Mouse (Mus musculus) hindbrain, embryonic 13.5 days (tissue): ENCODE measurements at regions not wholly inside any gene's neighbourhood (a gene's known extent, or its start where the extent isn't known, plus 50 kb on each side); places are given as distances from the start of the nearest gene placed in this dataset.
A peak's percentile ranks its signal among the peaks of the same experiment; 100 is the strongest.

Experiments
- ATAC-seq: fragments of 200-750 bp; cut with Nextera tagmentation; 2 replicates; pipeline ENCODE4 v1.8.0; 2017; ENCODE audit warnings: moderate TSS enrichment; ENCODE audit not compliant: low FRiP score
- H3K27ac ChIP-seq: fragments of 300-500 bp; sonication (generic); 2 replicates; pipeline ENCODE4 v1.5.1; 2015; ENCODE audit warnings: inconsistent platforms, mild to moderate bottlenecking, moderate library complexity
- H3K27me3 ChIP-seq: fragments of 300-500 bp; sonication (generic); 2 replicates; pipeline ENCODE4 v1.6.1; 2015; ENCODE audit warnings: mild to moderate bottlenecking, inconsistent platforms
- H3K36me3 ChIP-seq: fragments of 300-500 bp; sonication (generic); 2 replicates; pipeline ENCODE4 v1.6.1; 2015; ENCODE audit warnings: mild to moderate bottlenecking, inconsistent platforms
- H3K4me1 ChIP-seq: fragments of 300-500 bp; sonication (generic); replicated peaks from 2 replicates; pipeline ENCODE4 v1.6.1; 2015; ENCODE audit warnings: inconsistent platforms
- H3K4me2 ChIP-seq: fragments of 300-500 bp; sonication (generic); 2 replicates; pipeline ENCODE4 v1.6.1; 2015; ENCODE audit warnings: inconsistent platforms, mild to moderate bottlenecking, moderate library complexity
- H3K4me3 ChIP-seq: fragments of 300-500 bp; sonication (generic); 2 replicates; pipeline ENCODE4 v1.5.1; 2015; ENCODE audit warnings: mild to moderate bottlenecking, inconsistent platforms
- H3K9ac ChIP-seq: fragments of 300-500 bp; sonication (generic); 2 replicates; pipeline ENCODE4 v1.6.1; 2015; ENCODE audit warnings: mild to moderate bottlenecking, inconsistent platforms
- H3K9me3 ChIP-seq: fragments of 300-500 bp; sonication (generic); 2 replicates; pipeline ENCODE4 v1.6.1; 2016; ENCODE audit warnings: inconsistent platforms
- WGBS: fragments of 180-500 bp; shearing (Covaris S2); methylation state at CpG from one replicate; pipeline ENCODE4 v1.1.7; 2015; 5-methylcytosine and 5-hydroxymethylcytosine counted together

- H3K27ac ChIP-seq, result peak overlapping the region; percentile 100
- H3K9me3 ChIP-seq, result no peaks in the 10 kb centered on the region
- no peak for ATAC-seq
- H3K4me3 ChIP-seq, result peak overlapping the region; percentile 86
- WGBS, result under 1% methylated on average over 15 of the region's 15 CpGs
- H3K4me2 ChIP-seq, result peak overlapping the region; percentile 99
- peaks cover 26% of the 10 kb centered on the region for H3K36me3 ChIP-seq
- H3K27me3 ChIP-seq, result no peaks in the 10 kb centered on the region
- H3K4me1 ChIP-seq, result peaks cover 44% of the 10 kb centered on the region
- H3K9ac ChIP-seq, result peak overlapping the region; percentile 100
These were observed 486.5 kb downstream of the Prss52 start for GRCm38 (mm10) chr14:64590611-64591010.

DNA sequence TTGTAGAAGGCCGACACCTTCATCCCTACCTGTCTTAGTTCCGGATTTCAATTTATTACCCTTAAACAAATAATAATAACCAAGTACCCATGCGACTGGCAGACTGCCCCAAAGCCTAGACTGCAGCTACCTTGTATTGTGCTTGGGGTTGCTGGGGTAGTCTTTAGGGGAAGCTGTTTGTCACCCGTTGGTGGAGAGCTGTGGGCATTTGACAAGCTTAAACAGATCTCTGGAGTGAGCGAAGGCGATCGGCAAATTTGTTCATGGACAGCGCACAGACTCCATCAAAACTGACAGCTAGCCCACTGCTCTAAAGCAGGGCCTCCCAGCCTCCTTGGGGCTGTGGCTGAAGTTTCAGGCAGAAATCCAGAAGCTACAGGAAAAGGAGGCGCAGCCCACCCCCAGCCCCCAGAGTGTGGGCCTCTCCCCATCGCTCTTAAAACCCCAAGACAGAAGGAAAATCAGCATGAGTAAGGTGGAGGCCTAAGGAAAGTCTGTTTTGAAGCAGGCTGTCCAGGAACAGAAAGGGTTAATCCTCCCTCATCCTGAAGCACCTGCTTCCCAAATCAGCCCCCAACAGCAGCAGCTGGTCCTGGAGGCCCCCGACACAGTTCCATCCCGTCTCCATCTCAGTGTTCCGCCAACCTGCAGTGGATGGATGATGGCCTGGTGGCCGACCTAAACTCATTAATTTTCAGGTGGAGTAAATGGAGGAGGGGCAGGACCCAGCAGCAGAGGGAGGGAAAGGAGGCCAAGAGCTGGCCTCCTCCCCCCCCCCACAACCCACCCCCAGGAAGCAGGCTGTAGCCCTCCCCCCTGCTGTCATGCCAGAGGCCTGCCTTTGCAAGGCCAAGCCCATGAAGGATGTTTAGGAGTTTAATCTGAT lies 487.2 kb downstream of the Prss52 start:
- H3K4me3 ChIP-seq, result peak overlapping the region; percentile 86
- ATAC-seq, result no peak
- H3K27ac ChIP-seq, result peak overlapping the region; percentile 100
- H3K9me3 ChIP-seq, result no peaks in the 10 kb centered on the region
- H3K4me2 ChIP-seq, result peak overlapping the region; percentile 99
- peaks cover 44% of the 10 kb centered on the region for H3K4me1 ChIP-seq
- H3K36me3 ChIP-seq, result peaks cover 26% of the 10 kb centered on the region
- 3% methylated on average over 14 of the region's 14 CpGs for WGBS
- peak overlapping the region; percentile 100 for H3K9ac ChIP-seq
- H3K27me3 ChIP-seq, result no peaks in the 10 kb centered on the region

- Histone ChIP-seq H3K27ac (peak overlapping the region; percentile 100), H3K4me3 (peak overlapping the region; percentile 86), H3K9me3 (no peaks in the 10 kb centered on the region), H3K4me2 (peak overlapping the region; percentile 99), H3K4me1 (peaks cover 40% of the 10 kb centered on the region), H3K9ac (peak overlapping the region; percentile 100), H3K27me3 (no peaks in the 10 kb centered on the region), H3K36me3 (peaks cover 26% of the 10 kb centered on the region)
- 39% methylated on average over 6 of the region's 6 CpGs for WGBS
- no peak for ATAC-seq
These were observed 488.1 kb downstream of the Prss52 start for GRCm38 (mm10) chr14:64592176-64592575.

DNA sequence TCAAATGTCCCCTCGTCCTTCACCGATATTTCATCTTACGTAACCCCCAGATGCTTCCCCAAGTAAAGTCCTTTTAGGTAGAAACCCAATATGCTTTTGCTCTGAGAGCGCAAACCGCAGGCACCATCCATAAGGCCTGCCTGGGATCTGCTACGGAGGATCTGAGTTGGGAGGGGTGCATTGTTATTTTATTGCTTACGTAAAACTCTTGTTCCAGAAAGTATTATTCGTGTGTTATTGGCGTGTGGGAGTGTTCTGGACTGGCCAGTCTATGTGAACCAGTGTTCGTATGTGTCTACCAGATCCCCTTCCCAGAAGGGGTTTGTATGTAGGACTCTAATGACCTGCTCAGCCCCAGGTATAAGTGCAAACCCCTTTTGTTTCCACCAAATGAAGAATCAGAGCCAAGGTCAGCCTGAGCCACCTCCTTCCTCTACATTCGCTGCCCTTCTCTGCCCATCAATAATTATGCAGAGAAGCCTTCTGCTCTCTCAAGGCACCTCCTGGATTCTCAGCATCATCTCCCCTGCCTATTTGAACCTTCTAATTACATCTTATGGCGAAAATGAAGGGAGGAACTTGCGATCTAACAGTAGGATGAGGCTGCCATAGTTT lies 488.7 kb downstream of the Prss52 start:
- WGBS, result 51% methylated on average over 13 of the region's 13 CpGs
- H3K4me2 ChIP-seq, result peak overlapping the region; percentile 99
- peaks cover 44% of the 10 kb centered on the region for H3K4me1 ChIP-seq
- ATAC-seq, result no peak
- no peaks in the 10 kb centered on the region for H3K27me3 ChIP-seq
- H3K9me3 ChIP-seq, result no peaks in the 10 kb centered on the region
- H3K27ac ChIP-seq, result peak overlapping the region; percentile 100
- H3K4me3 ChIP-seq, result peak overlapping the region; percentile 86
- peak overlapping the region; percentile 100 for H3K9ac ChIP-seq
- peaks cover 26% of the 10 kb centered on the region for H3K36me3 ChIP-seq

DNA sequence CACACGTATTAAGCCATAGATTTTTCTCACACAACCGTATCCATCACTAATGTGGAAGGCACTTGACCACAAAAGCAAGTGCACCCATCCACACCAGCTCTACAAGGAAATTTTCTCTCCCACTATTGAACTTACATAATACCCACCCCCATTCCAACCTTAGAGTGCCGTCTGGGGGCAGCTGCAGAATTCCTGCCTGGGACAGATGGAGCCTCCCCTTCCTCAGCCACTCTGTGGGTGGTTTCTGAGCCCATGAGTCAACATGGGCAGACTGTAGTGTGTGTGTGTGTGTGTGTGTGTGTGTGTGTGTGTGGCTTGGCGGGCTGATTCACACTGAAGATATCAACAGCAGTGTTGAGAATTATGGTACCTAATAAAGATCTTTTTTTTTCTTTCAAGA lies 489.5 kb downstream of the Prss52 start:
- H3K4me2 ChIP-seq, result peak overlapping the region; percentile 99
- H3K27me3 ChIP-seq, result no peaks in the 10 kb centered on the region
- peaks cover 48% of the 10 kb centered on the region for H3K4me1 ChIP-seq
- peak overlapping the region; percentile 100 for H3K9ac ChIP-seq
- ATAC-seq, result no peak
- no peaks in the 10 kb centered on the region for H3K9me3 ChIP-seq
- peak overlapping the region; percentile 100 for H3K27ac ChIP-seq
- H3K36me3 ChIP-seq, result peaks cover 26% of the 10 kb centered on the region
- H3K4me3 ChIP-seq, result peak overlapping the region; percentile 86
- 9% methylated on average over 4 of the region's 4 CpGs for WGBS

GRCm38 (mm10) chr14:64594021-64594561 lies 490.0 kb downstream of the Prss52 start:
- H3K9ac ChIP-seq, result peak overlapping the region; percentile 100
- no peaks in the 10 kb centered on the region for H3K27me3 ChIP-seq
- H3K4me3 ChIP-seq, result peak overlapping the region; percentile 86
- ATAC-seq, result no peak
- H3K36me3 ChIP-seq, result peaks cover 26% of the 10 kb centered on the region
- H3K9me3 ChIP-seq, result no peaks in the 10 kb centered on the region
- peaks cover 48% of the 10 kb centered on the region for H3K4me1 ChIP-seq
- 36% methylated on average over 7 of the region's 7 CpGs for WGBS
- peak overlapping the region; percentile 100 for H3K27ac ChIP-seq
- H3K4me2 ChIP-seq, result peak overlapping the region; percentile 99

- peak; percentile 29 for ATAC-seq
These were observed 490.9 kb downstream of the Prss52 start for GRCm38 (mm10) chr14:64594811-64595522.

DNA sequence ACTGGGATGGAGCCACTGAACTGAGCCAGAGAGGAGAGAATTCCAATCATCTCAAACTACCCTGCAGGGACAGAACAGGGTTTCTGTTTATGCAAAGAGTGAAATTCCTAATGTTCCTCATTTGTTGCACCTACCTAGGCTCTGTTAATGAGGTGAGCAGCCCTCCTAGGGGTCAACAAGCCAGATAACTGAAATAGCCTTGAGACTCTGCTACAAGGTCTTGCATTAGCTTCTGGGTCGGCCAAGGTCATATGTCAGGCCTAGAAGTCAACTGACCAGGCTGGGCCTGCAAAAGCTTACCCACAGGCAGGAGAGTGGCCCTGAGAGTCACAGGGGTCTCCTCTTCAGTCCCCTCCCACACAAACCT lies 491.4 kb downstream of the Prss52 start:
- ATAC-seq, result peak; percentile 4; the same call in 1 of the 2 replicates
- H3K9me3 ChIP-seq, result no peaks in the 10 kb centered on the region

More at GRCm38 (mm10) chr14:64594811-64595522, 490.9 kb downstream of the Prss52 start:
- Histone ChIP-seq H3K4me3 (peak overlapping the region; percentile 86; the same call in 1 of the 2 replicates), H3K27ac (peak overlapping the region; percentile 100), H3K4me1 (peaks cover 54% of the 10 kb centered on the region), H3K27me3 (no peaks in the 10 kb centered on the region), H3K9me3 (no peaks in the 10 kb centered on the region), H3K9ac (peak overlapping the region; percentile 100), H3K36me3 (peaks cover 23% of the 10 kb centered on the region), H3K4me2 (peak overlapping the region; percentile 99)
- WGBS, result 27% methylated on average over 10 of the region's 10 CpGs

DNA sequence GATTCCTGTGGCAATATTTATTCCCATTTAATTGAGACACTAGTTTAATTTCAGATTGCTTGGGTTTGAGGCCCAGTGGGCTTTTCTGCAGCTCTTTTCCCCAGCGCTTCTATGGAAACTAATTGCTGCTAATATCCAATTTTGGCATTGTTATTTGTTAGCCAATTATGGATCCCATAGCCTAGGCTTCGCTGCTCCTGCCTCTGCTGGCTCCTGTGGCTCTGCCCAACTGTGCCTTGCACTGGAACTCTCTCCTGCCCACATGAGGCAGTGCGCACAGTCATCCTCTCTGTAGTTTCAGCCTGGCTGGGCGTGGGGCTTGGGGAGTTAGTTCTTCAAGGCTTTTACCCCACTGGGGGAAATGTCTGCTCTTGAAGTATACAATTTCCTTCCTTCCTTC lies 491.8 kb downstream of the Prss52 start:
- ATAC-seq, result peak; percentile 21; the same call in 1 of the 2 replicates
- peaks cover 57% of the 10 kb centered on the region for H3K4me1 ChIP-seq
- WGBS, result 66% methylated on average over 4 of the region's 4 CpGs
- H3K9ac ChIP-seq, result peak overlapping the region; percentile 100; the same call in 1 of the 2 replicates
- H3K4me3 ChIP-seq, result no peak overlapping the region
- H3K27ac ChIP-seq, result peak overlapping the region; percentile 100
- peaks cover 17% of the 10 kb centered on the region for H3K36me3 ChIP-seq
- H3K9me3 ChIP-seq, result no peaks in the 10 kb centered on the region
- no peak overlapping the region for H3K4me2 ChIP-seq
- no peaks in the 10 kb centered on the region for H3K27me3 ChIP-seq

More for the DNA sequence above, 491.4 kb downstream of the Prss52 start:
- peaks cover 57% of the 10 kb centered on the region for H3K4me1 ChIP-seq
- peak overlapping the region; percentile 100 for H3K9ac ChIP-seq
- H3K4me3 ChIP-seq, result no peak overlapping the region
- H3K4me2 ChIP-seq, result peak overlapping the region; percentile 99; the same call in 1 of the 2 replicates
- H3K27me3 ChIP-seq, result no peaks in the 10 kb centered on the region
- H3K36me3 ChIP-seq, result peaks cover 21% of the 10 kb centered on the region
- 52% methylated on average over 1 of the region's 1 CpGs for WGBS
- peak overlapping the region; percentile 100 for H3K27ac ChIP-seq

DNA sequence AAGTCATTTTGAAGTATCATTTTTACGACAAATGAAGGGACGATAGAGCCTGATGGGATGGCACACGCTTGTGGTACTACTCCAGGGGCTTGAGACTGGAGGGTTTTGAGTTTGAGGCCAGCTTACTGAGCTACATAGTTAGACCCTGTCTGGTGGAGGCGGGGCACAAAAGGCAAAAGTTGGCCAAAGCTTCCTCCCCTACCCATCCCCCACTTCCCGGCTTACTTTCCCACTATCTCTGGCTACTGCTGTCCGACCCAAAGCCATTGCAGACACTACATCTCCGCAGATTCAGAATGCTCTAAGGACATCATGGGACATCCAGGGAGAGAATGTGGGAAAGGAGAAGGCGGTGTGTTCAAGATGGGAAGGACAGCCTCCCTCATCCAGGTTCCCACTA lies 493.1 kb downstream of the Prss52 start:
- H3K36me3 ChIP-seq, result peaks cover 7% of the 10 kb centered on the region; the same call in 1 of the 2 replicates
- peak overlapping the region; percentile 67; the same call in 1 of the 2 replicates for H3K27ac ChIP-seq
- 73% methylated on average over 8 of the region's 8 CpGs for WGBS
- H3K4me3 ChIP-seq, result no peak overlapping the region
- H3K27me3 ChIP-seq, result no peaks in the 10 kb centered on the region
- no peak for ATAC-seq
- no peak overlapping the region for H3K4me2 ChIP-seq
- H3K9me3 ChIP-seq, result no peaks in the 10 kb centered on the region
- H3K9ac ChIP-seq, result no peak overlapping the region
- peaks cover 57% of the 10 kb centered on the region for H3K4me1 ChIP-seq
